8 mouse cellular contexts compared by ENCODE assay signal in the genomic region with DNA sequence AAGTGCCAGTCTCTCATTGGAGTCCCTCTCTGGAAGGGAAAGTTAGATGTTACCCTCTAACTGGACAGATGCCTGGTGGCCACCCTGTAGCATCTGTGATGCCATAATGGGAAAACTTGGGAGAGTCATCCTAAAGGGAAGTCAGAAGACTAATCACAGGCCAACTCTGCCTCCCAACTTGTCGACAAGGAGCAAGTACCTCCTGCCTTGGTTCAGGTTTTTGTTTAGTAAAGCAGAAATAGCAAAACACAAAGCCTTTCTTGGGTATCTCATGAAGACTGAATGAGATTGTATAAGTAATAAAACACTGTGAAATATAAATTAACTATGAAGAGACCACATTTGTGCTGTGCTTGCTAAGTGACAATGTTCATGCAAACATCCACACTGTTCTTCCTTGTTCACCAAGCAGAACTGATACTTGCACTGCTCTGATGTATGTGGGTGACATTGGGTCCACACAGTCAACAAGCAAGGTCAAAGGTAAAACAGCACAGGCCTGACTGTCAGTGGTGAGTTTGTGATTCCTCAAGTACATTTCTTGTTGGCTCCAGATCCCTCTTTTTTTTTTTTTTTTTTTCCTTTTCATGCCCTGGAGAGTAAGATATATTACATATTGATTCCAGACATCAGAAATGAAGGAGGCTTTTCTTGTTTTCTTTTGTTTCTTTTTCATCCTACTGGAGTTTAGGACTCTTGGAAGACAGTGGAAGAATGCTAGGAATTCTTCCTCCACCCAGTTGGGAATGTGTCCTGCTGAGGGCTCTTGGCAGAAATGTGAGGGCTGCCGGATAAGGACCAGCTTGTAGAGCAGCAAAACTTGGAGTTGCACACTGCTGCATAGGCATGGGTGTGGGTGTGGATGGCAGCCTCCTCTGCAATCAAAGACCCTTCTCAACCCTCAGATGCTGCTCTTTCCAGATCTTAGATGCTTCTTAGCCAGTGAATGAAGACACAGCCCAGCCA. TPM values are rescaled to one million over a fixed set of nuclear protein-coding genes. Genes with fewer than 3 reads are reported as not detected.
DNase-seq lines count a peak whose midpoint lies in the region; ATAC-seq and TF ChIP-seq lines count a peak whose summit lies in the region.

Gene Ehbp1, minus strand, starts transcription at position 51 of the 966 bp plus-strand sequence.

- no peaks in the 10 kb centered on the region for H3K79me2 ChIP-seq in heart, adult 2 months (replicated peaks; ENCODE audit: control insufficient read depth, insufficient read depth, low read length)

- DNase-seq in frontal cortex, adult 2 months (ENCODE audit: extremely low spot score in 1 of 2, low spot score in 1 of 2) = no peak
- no peak for DNase-seq in adrenal gland, postnatal 14 days
- peak; percentile 20 to 27 for DNase-seq in heart, adult 2 months
- DNase-seq in left cerebral cortex, postnatal 14 days (ENCODE audit: low spot score in 2 of 2) = no peak
- no peak for DNase-seq in thymus, postnatal 36 days
- DNase-seq in thymus, postnatal 25 days = no peak

- WGBS in heart, adult 2 months = 44% methylated on average over 2 of the region's 2 CpGs
- WGBS in stomach, embryonic 16.5 days = 48% methylated on average over 2 of the region's 2 CpGs

- intact Hi-C loops in heart, adult 2 months (cut with DNase I) = no loop called here
- intact Hi-C loops in left cerebral cortex, postnatal 14 days (cut with DNase I) = loop anchor here (10.0 kb wide), 1 partner anchor 118 kb away; no protein-coding TSS in a partner anchor

- no peak within 1 kb of the TSS for H3K27ac ChIP-seq in heart, adult 2 months
- H3K27ac ChIP-seq in stomach, embryonic 16.5 days (ENCODE audit: low read length) = peak within 1 kb of the TSS; percentile 29; the same call in 1 of the 2 replicates

- H3K9ac ChIP-seq in heart, adult 2 months (ENCODE audit: low read depth, low read length) = no peak within 1 kb of the TSS
- no peak within 1 kb of the TSS for H3K9ac ChIP-seq in stomach, embryonic 16.5 days (ENCODE audit: low read length)

- no peak for ATAC-seq in frontal cortex, adult (ENCODE audit: low TSS enrichment)
- no peak for ATAC-seq in stomach, embryonic 16.5 days (ENCODE audit: insufficient read depth, low FRiP score)

- TF ChIP-seq CTCF in heart, adult 2 months (IDR thresholded peaks at IDR 0.05) = no peak

- H3K4me2 ChIP-seq in stomach, embryonic 16.5 days (ENCODE audit: low read depth, low read length) = no peak within 1 kb of the TSS

- TF ChIP-seq EP300 in heart, adult 2 months (IDR thresholded peaks at IDR 0.05; ENCODE audit: insufficient read depth, low read depth, low read length) = no peak

- no peaks in the 10 kb centered on the region for H3K9me3 ChIP-seq in stomach, embryonic 16.5 days (replicated peaks; ENCODE audit: control insufficient read depth, low read length)

- TF ChIP-seq POLR2A in heart, adult 2 months (IDR thresholded peaks at IDR 0.05; ENCODE audit: insufficient read depth, low read depth, low read length) = no peak

- H3K36me3 ChIP-seq in heart, adult 2 months (ENCODE audit: control insufficient read depth, insufficient read depth, low read length) = no peaks in the 10 kb centered on the region
- no peaks in the 10 kb centered on the region for H3K36me3 ChIP-seq in stomach, embryonic 16.5 days (ENCODE audit: control insufficient read depth, insufficient read depth, low read length)

- H3K4me3 ChIP-seq in heart, adult 2 months = no peak within 1 kb of the TSS
- no peak within 1 kb of the TSS for H3K4me3 ChIP-seq in stomach, embryonic 16.5 days (replicated peaks; ENCODE audit: low read length)

- H3K27me3 ChIP-seq in heart, adult 2 months (ENCODE audit: control insufficient read depth, insufficient read depth, low read length) = no peaks in the 10 kb centered on the region
- no peaks in the 10 kb centered on the region for H3K27me3 ChIP-seq in stomach, embryonic 16.5 days (ENCODE audit: control insufficient read depth, insufficient read depth, low read length)

- peaks cover 2% of the 10 kb centered on the region; the same call in 1 of the 2 replicates for H3K4me1 ChIP-seq in heart, adult 2 months (ENCODE audit: control insufficient read depth, insufficient read depth, low read length)
- peaks cover 15% of the 10 kb centered on the region for H3K4me1 ChIP-seq in stomach, embryonic 16.5 days (ENCODE audit: control insufficient read depth, insufficient read depth, low read length)

RNA-seq across cellular contexts. Expression of gene Ehbp1, which starts in this region (rescaled TPM):
- polyA plus RNA-seq in frontal cortex, adult 2 months (2012; rRNA removed) = 29.2 and 32.5 TPM in 2 replicates
- 21.3 and 24.4 TPM in 2 replicates for total RNA-seq in adrenal gland, postnatal 14 days (2021)
- total RNA-seq in heart, adult 2 months (2021) = 100 to 1,000 TPM; 111 to 133 TPM
- 21.3 and 49.2 TPM in 2 replicates for polyA plus RNA-seq in heart, adult 2 months (2012; rRNA removed)
- 10 to 100 TPM; 57.0 to 58.0 TPM for total RNA-seq in left cerebral cortex, postnatal 14 days (2021)
- polyA plus RNA-seq in stomach, embryonic 16.5 days (2015; fragmentation: Nextera tagmentation; extraction: Ambion mirVana) = 10.7 and 12.7 TPM in 2 replicates

Comparison
In these comparisons a context has a peak if more than half of its experiments do, and no peak if none do; other contexts are left out.
1. DNase-seq: peak in heart, adult 2 months (2 of 2); none in frontal cortex, adult 2 months (0 of 2), adrenal gland, postnatal 14 days (single experiment), left cerebral cortex, postnatal 14 days (0 of 2), thymus, postnatal 36 days (0 of 2) and thymus, postnatal 25 days (single experiment).